Mouse (Mus musculus): ENCODE results near the gene Sptb. TPM values are rescaled to one million over a fixed set of nuclear protein-coding genes. Genes with fewer than 3 reads are reported as not detected.

The Sptb gene
- polyA plus RNA-seq, 1 experiment from 2014 or later = 12.7 TPM

GRCm38 (mm10) chr12:76562196-76562595 is 148.2 kb downstream of the Sptb start:
- H3K4me2 ChIP-seq (ENCODE audit: low read depth, low read length) = no peak overlapping the region
- no peak for ATAC-seq (ENCODE audit: low read depth)
- no peaks in the 10 kb centered on the region for H3K27me3 ChIP-seq (ENCODE audit: control insufficient read depth, insufficient read depth, low read length)
- H3K27ac ChIP-seq (ENCODE audit: low read depth, low read length) = no peak overlapping the region
- H3K4me3 ChIP-seq (ENCODE audit: low read depth, low read length) = no peak overlapping the region
- H3K9ac ChIP-seq (replicated peaks; ENCODE audit: low read depth, low read length) = no peak overlapping the region
- H3K36me3 ChIP-seq (ENCODE audit: control insufficient read depth, insufficient read depth, low read length) = no peaks in the 10 kb centered on the region
- no peaks in the 10 kb centered on the region for H3K9me3 ChIP-seq (ENCODE audit: control insufficient read depth, low read length)
- 85% methylated on average over 4 of the region's 4 CpGs for WGBS
- no peaks in the 10 kb centered on the region for H3K4me1 ChIP-seq (ENCODE audit: control insufficient read depth, insufficient read depth, low read length)

- H3K27me3 ChIP-seq (ENCODE audit: control insufficient read depth, insufficient read depth, low read length) = no peaks in the 10 kb centered on the region
- H3K27ac ChIP-seq (ENCODE audit: low read depth, low read length) = no peak overlapping the region
- no peak for ATAC-seq (ENCODE audit: low read depth)
- 84% methylated on average over 5 of the region's 5 CpGs for WGBS
- H3K4me3 ChIP-seq (ENCODE audit: low read depth, low read length) = no peak overlapping the region
- no peaks in the 10 kb centered on the region for H3K36me3 ChIP-seq (ENCODE audit: control insufficient read depth, insufficient read depth, low read length)
- no peak overlapping the region for H3K4me2 ChIP-seq (ENCODE audit: low read depth, low read length)
- no peaks in the 10 kb centered on the region for H3K4me1 ChIP-seq (ENCODE audit: control insufficient read depth, insufficient read depth, low read length)
- no peaks in the 10 kb centered on the region for H3K9me3 ChIP-seq (ENCODE audit: control insufficient read depth, low read length)
- no peak overlapping the region for H3K9ac ChIP-seq (replicated peaks; ENCODE audit: low read depth, low read length)
These were observed 152.1 kb downstream of the Sptb start for GRCm38 (mm10) chr12:76558206-76558605.

- H3K9me3 ChIP-seq (ENCODE audit: control insufficient read depth, low read length) = no peaks in the 10 kb centered on the region
- H3K36me3 ChIP-seq (ENCODE audit: control insufficient read depth, insufficient read depth, low read length) = no peaks in the 10 kb centered on the region
- H3K27me3 ChIP-seq (ENCODE audit: control insufficient read depth, insufficient read depth, low read length) = no peaks in the 10 kb centered on the region
- no peak overlapping the region for H3K4me2 ChIP-seq (ENCODE audit: low read depth, low read length)
- WGBS = 33% methylated on average over 6 of the region's 6 CpGs
- no peaks in the 10 kb centered on the region for H3K4me1 ChIP-seq (ENCODE audit: control insufficient read depth, insufficient read depth, low read length)
- H3K27ac ChIP-seq (ENCODE audit: low read depth, low read length) = no peak overlapping the region
- no peak overlapping the region for H3K9ac ChIP-seq (replicated peaks; ENCODE audit: low read depth, low read length)
- no peak for ATAC-seq (ENCODE audit: low read depth)
- no peak overlapping the region for H3K4me3 ChIP-seq (ENCODE audit: low read depth, low read length)
These were observed 153.5 kb downstream of the Sptb start for GRCm38 (mm10) chr12:76556745-76557389.

GRCm38 (mm10) chr12:76556187-76556586 is 154.2 kb downstream of the Sptb start:
- Histone ChIP-seq H3K4me3 (ENCODE audit: low read depth, low read length) (no peak overlapping the region), H3K9ac (replicated peaks; ENCODE audit: low read depth, low read length) (no peak overlapping the region), H3K36me3 (ENCODE audit: control insufficient read depth, insufficient read depth, low read length) (no peaks in the 10 kb centered on the region), H3K27ac (ENCODE audit: low read depth, low read length) (no peak overlapping the region), H3K27me3 (ENCODE audit: control insufficient read depth, insufficient read depth, low read length) (no peaks in the 10 kb centered on the region), H3K9me3 (ENCODE audit: control insufficient read depth, low read length) (no peaks in the 10 kb centered on the region), H3K4me1 (ENCODE audit: control insufficient read depth, insufficient read depth, low read length) (no peaks in the 10 kb centered on the region), H3K4me2 (ENCODE audit: low read depth, low read length) (no peak overlapping the region)
- ATAC-seq (ENCODE audit: low read depth) = no peak
- 53% methylated on average over 7 of the region's 7 CpGs for WGBS

- WGBS = 85% methylated on average over 3 of the region's 3 CpGs
- ATAC-seq (ENCODE audit: low read depth) = no peak
- H3K36me3 ChIP-seq (ENCODE audit: control insufficient read depth, insufficient read depth, low read length) = no peaks in the 10 kb centered on the region
These were observed 155.4 kb downstream of the Sptb start for GRCm38 (mm10) chr12:76554871-76555386.

GRCm38 (mm10) chr12:76554392-76554791 is 156.0 kb downstream of the Sptb start:
- Histone ChIP-seq H3K4me2 (ENCODE audit: low read depth, low read length) (no peak overlapping the region), H3K27me3 (ENCODE audit: control insufficient read depth, insufficient read depth, low read length) (no peaks in the 10 kb centered on the region), H3K27ac (ENCODE audit: low read depth, low read length) (no peak overlapping the region), H3K9me3 (ENCODE audit: control insufficient read depth, low read length) (no peaks in the 10 kb centered on the region), H3K36me3 (ENCODE audit: control insufficient read depth, insufficient read depth, low read length) (no peaks in the 10 kb centered on the region), H3K9ac (replicated peaks; ENCODE audit: low read depth, low read length) (no peak overlapping the region), H3K4me1 (ENCODE audit: control insufficient read depth, insufficient read depth, low read length) (no peaks in the 10 kb centered on the region), H3K4me3 (ENCODE audit: low read depth, low read length) (no peak overlapping the region)
- 93% methylated on average over 3 of the region's 3 CpGs for WGBS
- ATAC-seq (ENCODE audit: low read depth) = no peak

More at GRCm38 (mm10) chr12:76554871-76555386, 155.4 kb downstream of the Sptb start:
- no peak overlapping the region for H3K4me2 ChIP-seq (ENCODE audit: low read depth, low read length)
- H3K9me3 ChIP-seq (ENCODE audit: control insufficient read depth, low read length) = no peaks in the 10 kb centered on the region
- no peak overlapping the region for H3K9ac ChIP-seq (replicated peaks; ENCODE audit: low read depth, low read length)
- no peak overlapping the region for H3K27ac ChIP-seq (ENCODE audit: low read depth, low read length)
- no peaks in the 10 kb centered on the region for H3K4me1 ChIP-seq (ENCODE audit: control insufficient read depth, insufficient read depth, low read length)
- no peaks in the 10 kb centered on the region for H3K27me3 ChIP-seq (ENCODE audit: control insufficient read depth, insufficient read depth, low read length)
- no peak overlapping the region for H3K4me3 ChIP-seq (ENCODE audit: low read depth, low read length)

GRCm38 (mm10) chr12:76553917-76554316 is 156.4 kb downstream of the Sptb start:
- Histone ChIP-seq H3K4me3 (ENCODE audit: low read depth, low read length) (no peak overlapping the region), H3K9me3 (ENCODE audit: control insufficient read depth, low read length) (no peaks in the 10 kb centered on the region), H3K9ac (replicated peaks; ENCODE audit: low read depth, low read length) (no peak overlapping the region)

GRCm38 (mm10) chr12:76552958-76553357 is 157.4 kb downstream of the Sptb start:
- Histone ChIP-seq H3K9me3 (ENCODE audit: control insufficient read depth, low read length) (no peaks in the 10 kb centered on the region), H3K9ac (replicated peaks; ENCODE audit: low read depth, low read length) (no peak overlapping the region), H3K36me3 (ENCODE audit: control insufficient read depth, insufficient read depth, low read length) (no peaks in the 10 kb centered on the region), H3K4me3 (ENCODE audit: low read depth, low read length) (no peak overlapping the region), H3K4me2 (ENCODE audit: low read depth, low read length) (no peak overlapping the region), H3K27ac (ENCODE audit: low read depth, low read length) (no peak overlapping the region), H3K4me1 (ENCODE audit: control insufficient read depth, insufficient read depth, low read length) (no peaks in the 10 kb centered on the region), H3K27me3 (ENCODE audit: control insufficient read depth, insufficient read depth, low read length) (no peaks in the 10 kb centered on the region)
- 93% methylated on average over 4 of the region's 4 CpGs for WGBS
- ATAC-seq (ENCODE audit: low read depth) = no peak

More at GRCm38 (mm10) chr12:76553917-76554316, 156.4 kb downstream of the Sptb start:
- Histone ChIP-seq H3K36me3 (ENCODE audit: control insufficient read depth, insufficient read depth, low read length) (no peaks in the 10 kb centered on the region), H3K27ac (ENCODE audit: low read depth, low read length) (no peak overlapping the region), H3K4me1 (ENCODE audit: control insufficient read depth, insufficient read depth, low read length) (no peaks in the 10 kb centered on the region), H3K4me2 (ENCODE audit: low read depth, low read length) (no peak overlapping the region), H3K27me3 (ENCODE audit: control insufficient read depth, insufficient read depth, low read length) (no peaks in the 10 kb centered on the region)
- WGBS = 70% methylated on average over 7 of the region's 7 CpGs
- no peak for ATAC-seq (ENCODE audit: low read depth)

- 71% methylated on average over 8 of the region's 8 CpGs for WGBS
- H3K27me3 ChIP-seq (ENCODE audit: control insufficient read depth, insufficient read depth, low read length) = no peaks in the 10 kb centered on the region
- no peak overlapping the region for H3K4me3 ChIP-seq (ENCODE audit: low read depth, low read length)
- no peaks in the 10 kb centered on the region for H3K36me3 ChIP-seq (ENCODE audit: control insufficient read depth, insufficient read depth, low read length)
- no peaks in the 10 kb centered on the region for H3K9me3 ChIP-seq (ENCODE audit: control insufficient read depth, low read length)
- H3K4me2 ChIP-seq (ENCODE audit: low read depth, low read length) = no peak overlapping the region
- 0 out of 2 replicates have a peak, but pooled peaks cover under 1% of the 10 kb centered on the region for H3K4me1 ChIP-seq (ENCODE audit: control insufficient read depth, insufficient read depth, low read length)
- H3K9ac ChIP-seq (replicated peaks; ENCODE audit: low read depth, low read length) = no peak overlapping the region
- no peak overlapping the region for H3K27ac ChIP-seq (ENCODE audit: low read depth, low read length)
- ATAC-seq (ENCODE audit: low read depth) = no peak
These were observed 158.0 kb downstream of the Sptb start for GRCm38 (mm10) chr12:76552321-76552720.

Measured in neural tube, embryonic 14.5 days (tissue).